Comparison of ENCODE assay signal across 8 mouse cellular contexts in the genomic region with DNA sequence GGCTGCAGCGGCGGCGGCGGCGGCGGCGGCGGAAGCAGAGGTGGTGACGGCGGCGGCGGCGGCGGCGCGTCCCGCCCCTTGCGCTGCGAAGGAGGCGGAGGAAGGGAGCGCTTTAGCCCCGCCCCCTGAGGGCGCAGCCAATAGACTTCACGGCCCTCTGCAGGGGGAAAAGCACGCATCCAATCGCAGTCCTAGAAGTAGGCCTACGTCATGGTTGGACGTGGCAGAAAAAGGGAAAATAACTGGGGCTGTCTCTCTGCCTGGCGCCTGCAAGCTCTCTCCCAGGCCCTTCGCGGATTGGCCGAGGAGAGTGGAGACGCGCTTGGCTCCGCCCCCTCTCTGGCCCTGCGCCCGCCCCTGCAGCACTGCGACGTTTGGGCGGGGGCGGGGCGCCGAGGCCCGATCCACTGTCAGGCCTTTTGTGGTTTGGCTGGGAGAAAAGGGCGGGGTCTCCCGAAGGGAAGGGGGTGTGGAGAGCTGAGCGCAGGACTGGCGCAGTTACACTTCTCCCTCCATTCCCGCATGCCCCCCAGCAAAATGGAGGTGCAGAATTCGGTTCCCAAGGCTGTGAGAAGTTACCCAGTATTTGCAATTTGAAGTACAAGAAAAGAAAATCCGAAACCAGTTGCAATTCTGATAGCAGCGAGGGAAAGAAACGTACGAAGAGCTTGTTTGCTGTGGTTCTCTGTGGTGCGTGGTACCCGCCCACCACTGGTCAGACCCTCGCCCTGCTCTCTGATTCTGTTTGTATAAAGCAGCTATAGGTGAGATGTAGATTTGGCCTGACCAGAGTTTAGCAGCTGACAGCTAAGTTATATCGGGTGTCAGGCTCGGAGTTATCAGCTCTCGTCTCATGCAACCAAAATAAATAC. TPM values are rescaled to one million over a fixed set of nuclear protein-coding genes. Genes with fewer than 3 reads are reported as not detected.
A peak's percentile ranks its signal among the peaks of the same experiment; 100 is the strongest.
DNase-seq lines count a peak whose midpoint lies in the region; ATAC-seq lines count a peak whose summit lies in the region.

A gene (minus strand): TSS at position 19 of the 872 bp plus-strand sequence.

- ATAC-seq in inflammation-experienced regulatory T-cells, adult 6 months = peak; percentile 91
- peak; percentile 96 for ATAC-seq in megakaryocyte-erythroid progenitor cell, adult 5-6 weeks (replicated peaks; ENCODE audit: low FRiP score, low TSS enrichment, poor library complexity, severe bottlenecking)

- intact Hi-C loops in gastrocnemius, postnatal 14 days (cut with DNase I; ENCODE audit: low total_unique reads) = no loop called here
- intact Hi-C loops in left cerebral cortex, postnatal 10 days (cut with DNase I) = no loop called here

- peak; percentile 100 for DNase-seq in adrenal gland, adult (ENCODE audit: inconsistent age in 2 of 2, low spot score in 1 of 2)
- peak; percentile 98 for DNase-seq in embryo, embryonic 10.5 days (ENCODE audit: low spot score)
- DNase-seq in gastrocnemius, postnatal 14 days = peak; percentile 100
- peak; percentile 99 to 100 for DNase-seq in left cerebral cortex, postnatal 10 days (ENCODE audit: extremely low spot score in 1 of 2, low spot score in 2 of 2)
- peak; percentile 100 for DNase-seq in right cerebral cortex, postnatal 25 days
- peak; percentile 100 for DNase-seq in urinary bladder, postnatal 4 days (ENCODE audit: low spot score in 2 of 2)

RNA-seq across cellular contexts. Expression of the gene that starts here (rescaled TPM):
- 100 to 1,000 TPM in 1 of 2 experiments, 10 to 100 TPM in 1; 89.9 to 106 TPM for total RNA-seq in gastrocnemius, postnatal 14 days (2021)
- polyA plus RNA-seq in inflammation-experienced regulatory T-cells, adult 6 months (2017; shearing (Covaris generic)) = 10 to 100 TPM; 17.5 to 40.4 (median 34.4) TPM
- total RNA-seq in left cerebral cortex, postnatal 10 days (2021) = 100 to 1,000 TPM; 361 to 375 TPM
- 22.4 and 32.8 TPM in 2 replicates for total RNA-seq in megakaryocyte-erythroid progenitor cell, adult 5-6 weeks (2014; fragmentation: Nextera tagmentation)
- total RNA-seq in megakaryocyte-erythroid progenitor cell, adult 5-6 weeks (2017) = 32.3 and 35.8 TPM in 2 replicates

Comparison
In these comparisons a context has a peak if more than half of its experiments do, and no peak if none do; other contexts are left out.
1. Peak in every context shown above with its lines: DNase-seq and ATAC-seq.